ENCODE assay signal across 18 mouse cellular contexts in genomic region chr5:74007492-74008070, GRCm38 (mm10).
DNase-seq lines count a peak whose midpoint lies in the region; ATAC-seq lines count a peak whose summit lies in the region.
"Had no signal": no experiment of that assay in that cellular context is flagged by ENCODE, and none has a peak within 500 bp of the region (broad histone marks: within the 10 kb centered on the region; RNA-seq: fewer than 3 reads in every experiment).

No protein-coding gene starts in this region.

- no peaks in the 10 kb centered on the region for H3K27me3 ChIP-seq in hindbrain, embryonic 13.5 days
- H3K27me3 ChIP-seq in hindbrain, embryonic 10.5 days (ENCODE audit: insufficient read depth, poor library complexity, severe bottlenecking), result no peaks in the 10 kb centered on the region
- no peaks in the 10 kb centered on the region for H3K27me3 ChIP-seq in heart, embryonic 15.5 days
- H3K27me3 ChIP-seq: CH12.LX; hindbrain, embryonic 12.5 days; liver, embryonic 12.5 days; megakaryocyte, embryonic 14.5 days; stomach, embryonic 15.5 days had no signal

- ATAC-seq in hindbrain, embryonic 13.5 days (ENCODE audit: low FRiP score), result no peak
- ATAC-seq in heart, embryonic 15.5 days (replicated peaks; ENCODE audit: insufficient number of reproducible peaks, insufficient read depth, low FRiP score, low read depth), result peak; percentile 53; the same call in 1 of the 2 replicates
- ATAC-seq: liver, embryonic 12.5 days had no signal

- peaks cover 4% of the 10 kb centered on the region; the same call in 1 of the 2 replicates for H3K4me1 ChIP-seq in hindbrain, embryonic 13.5 days (replicated peaks)
- H3K4me1 ChIP-seq in hindbrain, embryonic 10.5 days (replicated peaks), result peaks cover 8% of the 10 kb centered on the region; the same call in 1 of the 2 replicates
- H3K4me1 ChIP-seq in heart, embryonic 15.5 days (replicated peaks), result peaks cover 14% of the 10 kb centered on the region
- H3K4me1 ChIP-seq: hindbrain, embryonic 12.5 days; liver, embryonic 12.5 days; stomach, embryonic 15.5 days had no signal

- peak overlapping the region; percentile 49 for H3K27ac ChIP-seq in hindbrain, embryonic 13.5 days
- no peak overlapping the region for H3K27ac ChIP-seq in hindbrain, embryonic 10.5 days
- peak overlapping the region; percentile 55 for H3K27ac ChIP-seq in heart, embryonic 15.5 days
- H3K27ac ChIP-seq: hindbrain, embryonic 12.5 days; liver, embryonic 12.5 days; stomach, embryonic 15.5 days had no signal

- H3K4me3 ChIP-seq in hindbrain, embryonic 13.5 days, result no peak overlapping the region
- H3K4me3 ChIP-seq in hindbrain, embryonic 10.5 days, result no peak overlapping the region
- no peak overlapping the region for H3K4me3 ChIP-seq in heart, embryonic 15.5 days
- H3K4me3 ChIP-seq: erythroblast, embryonic 14.5 days; hindbrain, embryonic 12.5 days; liver, embryonic 12.5 days; myocyte; stomach, embryonic 15.5 days had no signal

- 90% methylated on average over 3 of the region's 3 CpGs for WGBS in hindbrain, embryonic 13.5 days
- WGBS in hindbrain, embryonic 10.5 days, result 92% methylated on average over 3 of the region's 3 CpGs
- 23% methylated on average over 3 of the region's 3 CpGs for WGBS in heart, embryonic 15.5 days

- no peak overlapping the region for H3K4me2 ChIP-seq in hindbrain, embryonic 13.5 days
- no peak overlapping the region for H3K4me2 ChIP-seq in heart, embryonic 15.5 days
- H3K4me2 ChIP-seq: hindbrain, embryonic 12.5 days; liver, embryonic 12.5 days; stomach, embryonic 15.5 days had no signal

- no peak for DNase-seq in hindbrain, embryonic 10.5 days (ENCODE audit: low spot score)
- peak; percentile 36 for DNase-seq in 3T3-L1 (ENCODE audit: low read depth, low spot score)
- DNase-seq in NIH3T3 (ENCODE audit: low read depth), result peak; percentile 44
- no peak for DNase-seq in thymus, postnatal 36 days
- DNase-seq in cerebellum, postnatal 10 days, result no peak
- DNase-seq in spleen, postnatal 14 days (ENCODE audit: low spot score in 2 of 2), result no peak
- DNase-seq: cerebellum, adult 2 months; embryo, embryonic 11 days; kidney, adult 2 months had no signal

- peaks cover 34% of the 10 kb centered on the region for H3K36me3 ChIP-seq in hindbrain, embryonic 13.5 days
- peaks cover 61% of the 10 kb centered on the region for H3K36me3 ChIP-seq in hindbrain, embryonic 10.5 days
- H3K36me3 ChIP-seq in heart, embryonic 15.5 days, result peaks cover 27% of the 10 kb centered on the region

- no peak overlapping the region for H3K9ac ChIP-seq in hindbrain, embryonic 13.5 days
- no peak overlapping the region for H3K9ac ChIP-seq in heart, embryonic 15.5 days
- H3K9ac ChIP-seq: hindbrain, embryonic 12.5 days; liver, embryonic 12.5 days; stomach, embryonic 15.5 days had no signal

- no peaks in the 10 kb centered on the region for H3K9me3 ChIP-seq in hindbrain, embryonic 13.5 days
- H3K9me3 ChIP-seq in hindbrain, embryonic 10.5 days, result no peaks in the 10 kb centered on the region
- no peaks in the 10 kb centered on the region for H3K9me3 ChIP-seq in heart, embryonic 15.5 days (replicated peaks)
- H3K9me3 ChIP-seq: hindbrain, embryonic 12.5 days; liver, embryonic 12.5 days; megakaryocyte, embryonic 14.5 days; stomach, embryonic 15.5 days had no signal

Comparison
In these comparisons a context has a peak if more than half of its experiments do, and no peak if none do; other contexts are left out.
1. DNase-seq: peak in 3T3-L1 (single experiment) and NIH3T3 (single experiment); none in hindbrain, embryonic 10.5 days (single experiment), thymus, postnatal 36 days (0 of 2), cerebellum, postnatal 10 days (0 of 2) and spleen, postnatal 14 days (0 of 2).